Mouse (Mus musculus) ES-Bruce4 (cell line): ENCODE results near the gene Unc93b1. TPM values are rescaled to one million over a fixed set of nuclear protein-coding genes. Genes with fewer than 3 reads are reported as not detected.

Experiments
- H3K27ac ChIP-seq: 2 replicates; pipeline ENCODE4 v1.5.1; 2012; ENCODE audit warnings: low read length, inconsistent platforms; ENCODE audit not compliant: insufficient read depth
- H3K27me3 ChIP-seq: 2 replicates; pipeline ENCODE4 v1.6.1; 2012; ENCODE audit warnings: mild to moderate bottlenecking, low read length, inconsistent platforms; ENCODE audit not compliant: control insufficient read depth, poor library complexity, insufficient read depth, severe bottlenecking
- H3K36me3 ChIP-seq: 2 replicates; pipeline ENCODE4 v1.6.1; 2012; ENCODE audit warnings: inconsistent platforms, mild to moderate bottlenecking, low read length, moderate library complexity; ENCODE audit not compliant: control insufficient read depth, poor library complexity, insufficient read depth, severe bottlenecking
- H3K4me1 ChIP-seq: one replicate; pipeline ENCODE4 v1.8.1; 2011; ENCODE audit warnings: low read length; ENCODE audit not compliant: control insufficient read depth, insufficient read depth
- H3K4me3 ChIP-seq: 2 replicates; pipeline ENCODE4 v1.5.1; 2011; ENCODE audit warnings: low read depth, mild to moderate bottlenecking, low read length
- H3K9ac ChIP-seq: 2 replicates; pipeline ENCODE4 v1.6.1; 2012; ENCODE audit warnings: low read depth, mild to moderate bottlenecking, inconsistent platforms; ENCODE audit not compliant: poor library complexity, severe bottlenecking
- H3K9me3 ChIP-seq: replicated peaks from 2 replicates; pipeline ENCODE4 v1.6.1; 2012; ENCODE audit warnings: mild to moderate bottlenecking, low read length, inconsistent platforms; ENCODE audit not compliant: control insufficient read depth, poor library complexity, insufficient read depth, severe bottlenecking
- CTCF ChIP-seq: IDR thresholded peaks from one replicate; pipeline ENCODE4 v1.8.1; 2011; ENCODE audit warnings: low read depth, low read length
- EP300 ChIP-seq: IDR thresholded peaks from 2 replicates; pipeline ENCODE4 v1.6.1; 2011; ENCODE audit warnings: low read depth, low read length; ENCODE audit not compliant: insufficient read depth
- POLR2A ChIP-seq: IDR thresholded peaks from one replicate; pipeline ENCODE4 v1.8.1; 2011; ENCODE audit warnings: low read length; ENCODE audit not compliant: insufficient read depth
- polyA plus RNA-seq: library from polyadenylated mRNA; stranded (reverse); fragments of >200 nt; gene quantifications from 2 replicates; pipeline ENCODE4 v1.2.4, GENCODE M21; 2011; ENCODE audit warnings: low read depth; ENCODE audit not compliant: missing spikeins, insufficient read depth, insufficient read length

The Unc93b1 gene
- polyA plus RNA-seq, 1 experiment: 13.5 TPM

DNA sequence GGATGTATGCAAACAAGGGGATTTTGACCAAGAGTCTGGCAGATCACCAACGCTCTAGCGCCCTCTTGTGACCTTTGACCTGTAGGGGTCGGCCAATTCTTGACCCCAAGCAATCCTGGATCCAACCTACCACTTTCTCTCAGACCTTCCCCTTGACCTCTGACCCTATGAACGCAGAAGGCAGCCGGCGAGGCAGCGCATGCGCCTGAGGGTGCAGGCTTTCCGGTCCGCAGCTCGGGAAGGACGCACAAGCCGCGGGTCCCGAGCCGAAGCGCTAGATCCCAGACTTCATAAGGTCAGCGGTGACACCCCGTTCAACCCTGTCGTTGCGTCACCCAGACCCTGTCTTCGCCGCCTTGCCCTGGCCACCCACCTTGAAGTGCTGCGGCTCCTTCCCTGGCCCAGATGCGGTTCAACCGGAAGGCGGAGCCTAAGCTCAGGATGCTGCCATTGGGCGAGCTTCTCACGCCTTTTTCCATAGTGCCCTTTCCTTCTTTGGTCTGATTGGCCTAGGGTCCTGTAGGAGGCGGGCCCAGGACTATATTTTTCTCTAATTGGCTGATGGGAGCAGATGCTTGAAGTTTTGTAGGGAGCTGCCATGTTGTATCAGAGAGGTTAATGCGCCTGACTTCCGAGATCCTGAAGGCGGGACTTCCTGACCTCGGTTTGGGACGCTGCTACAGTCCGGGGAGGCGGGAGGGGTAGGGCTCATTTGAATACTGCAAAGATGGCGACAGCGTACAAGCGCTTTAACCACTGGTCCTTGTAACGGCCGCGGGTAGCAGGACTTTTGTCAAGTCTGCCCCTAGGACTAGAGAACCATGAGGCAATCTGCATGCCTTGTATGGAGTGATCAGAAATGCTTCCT, 22.4 kb upstream of the Unc93b1 start, which contains the start of gene Ndufs8:
Ndufs8 (minus strand) TSS at position 438 of the 868 bp plus-strand sequence.
- H3K4me1 ChIP-seq: no peaks in the 10 kb centered on the region
- H3K9me3 ChIP-seq: no peaks in the 10 kb centered on the region
- H3K36me3 ChIP-seq: no peaks in the 10 kb centered on the region
- peak within 1 kb of the TSS; percentile 67; the same call in 1 of the 2 replicates for H3K27ac ChIP-seq
- peak within 1 kb of the TSS; percentile 99 for H3K4me3 ChIP-seq
- H3K9ac ChIP-seq: peak within 1 kb of the TSS; percentile 90
- H3K27me3 ChIP-seq: no peaks in the 10 kb centered on the region
- TF ChIP-seq POLR2A: peak; percentile 64
- TF ChIP-seq EP300: no peak
- peak; percentile 71 for TF ChIP-seq CTCF

DNA sequence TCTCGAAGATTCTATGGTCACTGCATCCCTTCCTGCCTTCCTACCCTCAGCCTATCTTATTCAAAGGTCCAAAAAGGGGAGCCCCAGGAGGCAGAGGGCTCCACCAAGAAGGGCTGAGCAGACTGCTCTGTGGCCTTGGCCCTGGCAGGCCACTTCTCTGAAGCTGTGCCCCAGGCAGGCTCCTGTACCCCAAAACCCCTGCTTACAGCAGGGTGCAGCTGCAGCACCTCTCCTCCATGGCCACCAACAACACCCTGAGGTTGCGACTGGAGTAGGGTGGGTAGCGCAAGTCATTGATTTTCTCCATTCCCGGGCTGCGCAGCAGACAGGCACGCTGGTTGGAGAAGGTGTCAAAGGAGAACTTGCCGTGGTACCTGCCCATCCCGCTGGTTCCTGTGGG, 21.3 kb upstream of the Unc93b1 start:
- no peaks in the 10 kb centered on the region for H3K36me3 ChIP-seq
- H3K4me3 ChIP-seq: peak overlapping the region; percentile 99
- H3K9ac ChIP-seq: peak overlapping the region; percentile 90
- 0 out of 2 replicates have a peak overlapping the region, but pooled peaks have one; percentile 67 for H3K27ac ChIP-seq
- no peaks in the 10 kb centered on the region for H3K4me1 ChIP-seq
- no peaks in the 10 kb centered on the region for H3K27me3 ChIP-seq
- no peaks in the 10 kb centered on the region for H3K9me3 ChIP-seq
- no peak for TF ChIP-seq EP300
- no peak for TF ChIP-seq POLR2A
- TF ChIP-seq CTCF: no peak

DNA sequence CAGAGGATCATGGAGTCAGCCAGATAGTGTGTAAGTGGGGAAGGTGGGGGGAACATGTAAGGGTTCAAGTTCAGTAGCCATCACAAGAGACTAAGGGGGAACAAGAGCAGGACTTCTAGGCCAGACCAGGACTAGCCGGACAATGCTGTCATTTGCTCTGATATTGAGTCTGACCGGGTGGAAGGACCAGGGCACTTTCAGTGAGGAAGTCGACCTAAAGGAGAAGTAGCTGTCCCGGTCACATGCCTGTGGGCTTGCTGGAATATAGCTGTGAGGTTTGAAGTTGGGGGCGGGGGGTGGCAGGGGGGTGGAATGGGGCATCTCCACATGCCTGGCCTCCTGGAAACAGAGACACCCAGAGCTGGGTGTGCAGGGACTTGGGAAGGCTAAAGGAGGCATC, 20.5 kb upstream of the Unc93b1 start:
- H3K9me3 ChIP-seq: no peaks in the 10 kb centered on the region
- no peak overlapping the region for H3K27ac ChIP-seq
- TF ChIP-seq EP300 (no peak), POLR2A (no peak), CTCF (no peak)
- H3K27me3 ChIP-seq: no peaks in the 10 kb centered on the region
- no peaks in the 10 kb centered on the region for H3K36me3 ChIP-seq
- no peak overlapping the region for H3K4me3 ChIP-seq
- no peaks in the 10 kb centered on the region for H3K4me1 ChIP-seq
- no peak overlapping the region for H3K9ac ChIP-seq

DNA sequence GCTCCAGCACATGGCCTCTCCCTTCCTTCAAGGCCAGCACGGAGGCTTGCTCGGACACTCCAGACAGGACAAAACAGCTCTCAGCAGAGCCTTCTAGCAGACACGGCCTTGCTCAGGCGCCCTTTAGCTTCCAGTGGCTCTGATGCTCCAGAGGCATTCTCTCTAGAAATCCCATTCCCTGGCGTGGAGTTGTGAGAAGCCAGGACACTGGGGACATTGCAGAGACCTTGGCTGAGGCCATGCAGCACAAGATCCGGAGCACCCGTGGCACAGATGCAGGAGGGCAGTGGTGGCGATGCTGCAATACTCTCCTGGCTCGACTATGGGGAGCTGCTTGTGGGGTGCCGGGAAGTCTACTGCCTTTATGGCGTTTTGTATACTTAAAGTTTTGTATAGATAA, 18.3 kb upstream of the Unc93b1 start:
- TF ChIP-seq CTCF (no peak), POLR2A (no peak), EP300 (no peak)
- Histone ChIP-seq H3K9ac (no peak overlapping the region), H3K4me1 (no peaks in the 10 kb centered on the region), H3K9me3 (no peaks in the 10 kb centered on the region), H3K4me3 (no peak overlapping the region), H3K27me3 (no peaks in the 10 kb centered on the region), H3K36me3 (no peaks in the 10 kb centered on the region), H3K27ac (no peak overlapping the region)

DNA sequence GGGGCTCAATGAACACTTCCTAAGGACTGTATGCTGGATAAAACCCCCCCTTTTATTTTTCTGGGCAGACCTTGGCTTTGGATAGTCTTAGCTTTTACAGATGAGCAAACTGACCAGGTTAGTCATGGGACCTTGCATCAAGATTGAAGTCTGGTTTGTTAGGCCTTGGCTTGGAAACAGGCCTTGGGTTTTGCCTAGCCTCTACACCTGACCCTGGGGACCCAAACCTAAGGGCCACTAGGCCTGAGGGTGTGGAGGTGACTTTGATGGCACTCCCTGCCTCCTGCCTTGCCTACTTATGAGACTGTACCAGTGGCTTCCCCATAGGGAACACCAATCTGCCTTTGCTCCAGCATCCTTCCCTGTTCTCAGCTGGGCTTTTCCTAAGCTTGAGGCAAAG, 15.1 kb upstream of the Unc93b1 start:
- Histone ChIP-seq H3K9ac (no peak overlapping the region), H3K27me3 (no peaks in the 10 kb centered on the region), H3K27ac (no peak overlapping the region), H3K4me1 (peaks cover 6% of the 10 kb centered on the region), H3K9me3 (no peaks in the 10 kb centered on the region), H3K36me3 (no peaks in the 10 kb centered on the region), H3K4me3 (no peak overlapping the region)
- no peak for TF ChIP-seq POLR2A
- TF ChIP-seq CTCF: no peak
- TF ChIP-seq EP300: no peak

DNA sequence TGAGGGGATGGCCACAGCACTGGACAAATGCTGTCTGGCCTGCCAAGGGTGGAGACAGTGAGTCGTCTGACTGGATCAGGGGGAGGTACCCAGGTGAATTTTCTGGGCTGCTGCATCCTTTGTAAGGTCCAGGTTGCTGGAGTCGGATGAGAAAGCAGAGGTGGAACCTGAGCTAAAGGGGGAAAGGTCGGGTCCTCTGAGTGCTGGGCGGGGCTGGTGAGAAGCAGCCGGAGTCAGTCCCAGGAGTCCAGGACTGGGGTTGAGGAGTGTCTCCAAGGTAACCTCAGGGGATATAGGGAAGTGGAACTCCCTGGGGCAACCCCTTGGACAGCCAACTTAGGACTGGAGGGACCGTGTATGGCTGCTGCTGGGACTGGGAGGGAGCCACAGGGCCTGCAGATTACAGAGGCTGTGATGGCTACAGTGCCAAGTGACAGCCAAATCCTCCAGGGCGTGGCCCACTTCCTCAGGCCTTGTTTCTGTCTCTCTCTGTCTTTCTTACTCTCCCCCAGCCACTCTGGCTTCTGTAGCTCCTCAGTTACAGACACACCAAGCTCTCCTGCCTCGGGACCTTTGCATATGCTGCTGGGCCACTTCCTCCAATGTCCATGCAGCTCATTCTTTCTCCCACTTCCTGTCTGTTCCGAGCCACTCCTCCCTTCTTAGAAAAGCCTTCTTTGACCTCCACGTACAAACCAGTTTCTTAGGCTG, 12.2 kb upstream of the Unc93b1 start:
- Histone ChIP-seq H3K9me3 (no peaks in the 10 kb centered on the region), H3K4me1 (peaks cover 6% of the 10 kb centered on the region), H3K27ac (no peak overlapping the region), H3K9ac (no peak overlapping the region), H3K4me3 (no peak overlapping the region), H3K27me3 (no peaks in the 10 kb centered on the region), H3K36me3 (no peaks in the 10 kb centered on the region)
- TF ChIP-seq EP300 (0 out of 2 replicates have a peak, but pooled peaks have one; percentile 8), POLR2A (no peak), CTCF (no peak)
